Mouse (Mus musculus): ENCODE measurements around the gene Bsph2.

The Bsph2 gene

GRCm38 (mm10) chr7:13570967-13571366 is at the start of gene Bsph2:
TSS of gene Bsph2 (minus strand) at chr7:13571067.
- Histone ChIP-seq H3K27me3 (ENCODE audit: insufficient read depth, low read length) (no peaks in the 10 kb centered on the region), H3K9me3 (ENCODE audit: low read length) (peaks cover 5% of the 10 kb centered on the region; the same call in 1 of the 2 replicates), H3K4me1 (replicated peaks; ENCODE audit: low read depth, low read length) (no peaks in the 10 kb centered on the region), H3K36me3 (ENCODE audit: insufficient read depth, low read length) (no peaks in the 10 kb centered on the region), H3K4me3 (replicated peaks; ENCODE audit: low read length) (no peak within 1 kb of the TSS)
- no peak for TF ChIP-seq NANOG (IDR thresholded peaks at IDR 0.05; ENCODE audit: borderline replicate concordance, low read length)

GRCm38 (mm10) chr7:13511539-13511938 is 59.3 kb downstream of the Bsph2 start:
- H3K4me1 ChIP-seq (replicated peaks; ENCODE audit: low read depth, low read length) = no peaks in the 10 kb centered on the region
- H3K9me3 ChIP-seq (ENCODE audit: low read length) = no peaks in the 10 kb centered on the region; the same call in 1 of the 2 replicates
- no peaks in the 10 kb centered on the region for H3K36me3 ChIP-seq (ENCODE audit: insufficient read depth, low read length)
- no peak overlapping the region for H3K4me3 ChIP-seq (replicated peaks; ENCODE audit: low read length)
- no peak for TF ChIP-seq POU5F1 (IDR thresholded peaks at IDR 0.05; ENCODE audit: borderline replicate concordance, low read length)
- peak; percentile 23; the same call in 1 of the 2 replicates for TF ChIP-seq CTCF (conservative IDR thresholded peaks at IDR 0.05; ENCODE audit: low read length)
- no peak for TF ChIP-seq NANOG (IDR thresholded peaks at IDR 0.05; ENCODE audit: borderline replicate concordance, low read length)
- H3K27me3 ChIP-seq (ENCODE audit: insufficient read depth, low read length) = no peaks in the 10 kb centered on the region

Measured in E14TG2a.4 (cell line).